ENCODE assay signal across 11 mouse cellular contexts in genomic region chr4:146454896-146455295, GRCm38 (mm10). TPM values are rescaled to one million over a fixed set of nuclear protein-coding genes. Genes with fewer than 3 reads are reported as not detected.
DNase-seq lines count a peak whose midpoint lies in the region; ATAC-seq lines count a peak whose summit lies in the region.
"Had no signal": no experiment of that assay in that cellular context is flagged by ENCODE, and none has a peak within 500 bp of the region (broad histone marks: within the 10 kb centered on the region; RNA-seq: fewer than 3 reads in every experiment).

No protein-coding gene starts in this region.

- DNase-seq in heart, postnatal 36 days = no peak
- DNase-seq in thymus, adult 18-20 months = no peak
- no peak for DNase-seq in left cerebral cortex, postnatal 4 days
- no peak for DNase-seq in left cerebral cortex, adult 11 months (ENCODE audit: low spot score)
- DNase-seq: layer of hippocampus, adult 9-11 months had no signal

- no peak overlapping the region for H3K9ac ChIP-seq in heart, embryonic 14.5 days (ENCODE audit: low read length)
- no peak overlapping the region for H3K9ac ChIP-seq in embryonic facial prominence, embryonic 12.5 days
- no peak overlapping the region for H3K9ac ChIP-seq in intestine, embryonic 15.5 days
- no peak overlapping the region for H3K9ac ChIP-seq in midbrain, embryonic 13.5 days (replicated peaks)

- no peak overlapping the region for H3K4me2 ChIP-seq in heart, embryonic 14.5 days (ENCODE audit: low read length)
- no peak overlapping the region for H3K4me2 ChIP-seq in embryonic facial prominence, embryonic 12.5 days (replicated peaks)
- H3K4me2 ChIP-seq in intestine, embryonic 15.5 days (replicated peaks) = no peak overlapping the region
- H3K4me2 ChIP-seq in midbrain, embryonic 13.5 days (replicated peaks) = no peak overlapping the region

- ATAC-seq in heart, embryonic 14.5 days (ENCODE audit: insufficient number of reproducible peaks, insufficient read depth, low FRiP score, low read depth) = 0 out of 2 replicates have a peak, but pooled peaks have one; percentile 8
- ATAC-seq in embryonic facial prominence, embryonic 12.5 days (ENCODE audit: insufficient number of reproducible peaks, insufficient read depth, low FRiP score, low TSS enrichment) = peak; percentile 6
- ATAC-seq in intestine, embryonic 15.5 days = peak; percentile 13; the same call in 1 of the 2 replicates
- ATAC-seq in midbrain, embryonic 13.5 days = peak; percentile 26

- H3K36me3 ChIP-seq in heart, embryonic 14.5 days (ENCODE audit: control insufficient read depth, insufficient read depth, low read length) = no peaks in the 10 kb centered on the region
- 0 out of 2 replicates have a peak, but pooled peaks cover 3% of the 10 kb centered on the region for H3K36me3 ChIP-seq in embryonic facial prominence, embryonic 12.5 days
- 0 out of 2 replicates have a peak, but pooled peaks cover 4% of the 10 kb centered on the region for H3K36me3 ChIP-seq in intestine, embryonic 15.5 days
- H3K36me3 ChIP-seq in midbrain, embryonic 13.5 days = 0 out of 2 replicates have a peak, but pooled peaks cover 8% of the 10 kb centered on the region

- WGBS in heart, embryonic 14.5 days = 39% methylated on average over 2 of the region's 2 CpGs
- 49% methylated on average over 2 of the region's 2 CpGs for WGBS in embryonic facial prominence, embryonic 12.5 days
- WGBS in intestine, embryonic 15.5 days = 53% methylated on average over 2 of the region's 2 CpGs
- 37% methylated on average over 2 of the region's 2 CpGs for WGBS in midbrain, embryonic 13.5 days

- H3K4me1 ChIP-seq in heart, embryonic 14.5 days (ENCODE audit: control insufficient read depth in 2 of 2, insufficient read depth in 2 of 2, low read length in 2 of 2) = no peaks in the 10 kb centered on the region
- no peaks in the 10 kb centered on the region for H3K4me1 ChIP-seq in embryonic facial prominence, embryonic 12.5 days
- no peaks in the 10 kb centered on the region for H3K4me1 ChIP-seq in intestine, embryonic 15.5 days (replicated peaks)
- H3K4me1 ChIP-seq in midbrain, embryonic 13.5 days (replicated peaks) = no peaks in the 10 kb centered on the region

- no peaks in the 10 kb centered on the region for H3K27me3 ChIP-seq in heart, embryonic 14.5 days (ENCODE audit: control insufficient read depth, insufficient read depth, low read length)
- H3K27me3 ChIP-seq in embryonic facial prominence, embryonic 12.5 days = no peaks in the 10 kb centered on the region
- H3K27me3 ChIP-seq in intestine, embryonic 15.5 days (replicated peaks) = no peaks in the 10 kb centered on the region
- H3K27me3 ChIP-seq in midbrain, embryonic 13.5 days = no peaks in the 10 kb centered on the region

- H3K27ac ChIP-seq in heart, embryonic 14.5 days (replicated peaks in 1 of 2; ENCODE audit: control insufficient read depth in 1 of 2, insufficient read depth in 1 of 2, low read depth in 2 of 2, low read length in 2 of 2) = no peak overlapping the region
- H3K27ac ChIP-seq in embryonic facial prominence, embryonic 12.5 days = no peak overlapping the region
- no peak overlapping the region for H3K27ac ChIP-seq in intestine, embryonic 15.5 days
- H3K27ac ChIP-seq in midbrain, embryonic 13.5 days = no peak overlapping the region
- H3K27ac ChIP-seq: macrophage had no signal

- intact Hi-C loops in heart, postnatal 36 days (cut with DNase I) = loop anchor here (5.0 kb wide), 1 partner anchor 472 kb away; no protein-coding TSS in a partner anchor
- intact Hi-C loops in left cerebral cortex, postnatal 4 days (cut with DNase I) = no loop called here

- peaks cover 55% of the 10 kb centered on the region for H3K9me3 ChIP-seq in heart, embryonic 14.5 days (ENCODE audit: control insufficient read depth, low read length)
- H3K9me3 ChIP-seq in embryonic facial prominence, embryonic 12.5 days = peaks cover 60% of the 10 kb centered on the region
- peaks cover 44% of the 10 kb centered on the region for H3K9me3 ChIP-seq in intestine, embryonic 15.5 days
- peaks cover 62% of the 10 kb centered on the region for H3K9me3 ChIP-seq in midbrain, embryonic 13.5 days

- no peak overlapping the region for H3K4me3 ChIP-seq in heart, embryonic 14.5 days (ENCODE audit: control insufficient read depth in 1 of 2, insufficient read depth in 1 of 2, low read depth in 1 of 2, low read length in 2 of 2)
- no peak overlapping the region for H3K4me3 ChIP-seq in embryonic facial prominence, embryonic 12.5 days
- H3K4me3 ChIP-seq in intestine, embryonic 15.5 days (replicated peaks) = no peak overlapping the region
- H3K4me3 ChIP-seq in midbrain, embryonic 13.5 days (replicated peaks) = no peak overlapping the region

RNA-seq across cellular contexts. Expression of gene Zfp992, which starts 6.1 kb away (rescaled TPM):
- polyA plus RNA-seq in heart, embryonic 14.5 days (2014; fragmentation: Nextera tagmentation; extraction: Ambion mirVana) = 3.8 and 4.4 TPM in 2 replicates
- total RNA-seq in heart, postnatal 36 days (2021) = 1 to 10 TPM; 2.6 to 3.0 TPM
- polyA plus RNA-seq in embryonic facial prominence, embryonic 12.5 days (2016; fragmentation: Nextera tagmentation; extraction: Ambion mirVana) = 2.9 and 4.5 TPM in 2 replicates
- polyA plus RNA-seq in intestine, embryonic 15.5 days (2015; fragmentation: Nextera tagmentation; extraction: Ambion mirVana) = 3.5 and 3.9 TPM in 2 replicates
- 1.9 and 2.0 TPM in 2 replicates for polyA plus RNA-seq in midbrain, embryonic 13.5 days (2015; fragmentation: Nextera tagmentation; extraction: Ambion mirVana)
- 1 to 10 TPM; 8.7 to 8.8 TPM for total RNA-seq in left cerebral cortex, postnatal 4 days (2021)

RNA-seq across cellular contexts. Expression of gene Zfp981, which starts 46.9 kb away (rescaled TPM):
- 0.14 TPM in 1 of 2 replicates, not detected in the other for polyA plus RNA-seq in heart, embryonic 14.5 days (2014; fragmentation: Nextera tagmentation; extraction: Ambion mirVana)
- total RNA-seq in heart, postnatal 36 days (2021) = under 1 TPM; 0.47 to 0.73 TPM
- 0.06 and 0.14 TPM in 2 replicates for polyA plus RNA-seq in embryonic facial prominence, embryonic 12.5 days (2016; fragmentation: Nextera tagmentation; extraction: Ambion mirVana)
- 0.05 TPM in 1 of 2 replicates, not detected in the other for polyA plus RNA-seq in intestine, embryonic 15.5 days (2015; fragmentation: Nextera tagmentation; extraction: Ambion mirVana)
- polyA plus RNA-seq in midbrain, embryonic 13.5 days (2015; fragmentation: Nextera tagmentation; extraction: Ambion mirVana) = 0.09 TPM in 1 of 2 replicates, not detected in the other
- total RNA-seq in left cerebral cortex, postnatal 4 days (2021) = under 1 TPM; 0.54 to 0.97 TPM
- total RNA-seq: hematopoietic stem cell, adult 5-6 weeks had no signal
